Mouse (Mus musculus) forebrain, postnatal 0 days (tissue): ENCODE measurements around the gene Csf1. TPM values are rescaled to one million over a fixed set of nuclear protein-coding genes. Genes with fewer than 3 reads are reported as not detected.

Experiments
- ATAC-seq: fragments of 200-750 bp; cut with Nextera tagmentation; 2 replicates; pipeline ENCODE4 v1.8.0; 2017; ENCODE audit warnings: mild to moderate bottlenecking, moderate library complexity
- DNase-seq: peaks from one replicate; pipeline ENCODE4 v3.0.0-alpha.2; 2015
- H3K27ac ChIP-seq: fragments of 300-500 bp; sonication (generic); 2 replicates; pipeline ENCODE4 v1.5.1; 2014; ENCODE audit warnings: low read depth, mild to moderate bottlenecking, antibody characterized with exemption, low read length, moderate library complexity, mixed read lengths
- H3K27me3 ChIP-seq: fragments of 300-500 bp; sonication (generic); 2 replicates; pipeline ENCODE4 v1.6.1; 2014; ENCODE audit warnings: mild to moderate bottlenecking, low read length, mixed read lengths; ENCODE audit not compliant: insufficient read depth
- H3K36me3 ChIP-seq: fragments of 300-500 bp; sonication (generic); 2 replicates; pipeline ENCODE4 v1.6.1; 2014; ENCODE audit warnings: mild to moderate bottlenecking, moderate library complexity; ENCODE audit not compliant: insufficient read depth
- H3K4me1 ChIP-seq: fragments of 300-500 bp; sonication (generic); 2 replicates; pipeline ENCODE4 v1.6.1; 2014; ENCODE audit warnings: antibody characterized with exemption; ENCODE audit not compliant: insufficient read depth
- H3K4me2 ChIP-seq: fragments of 300-500 bp; sonication (generic); 2 replicates; pipeline ENCODE4 v1.6.1; 2014; ENCODE audit warnings: low read depth, mild to moderate bottlenecking, moderate library complexity
- H3K4me3 ChIP-seq: fragments of 300-500 bp; sonication (generic); 2 replicates; pipeline ENCODE4 v1.5.1; 2014; ENCODE audit warnings: low read depth, low read length, mixed read lengths
- H3K9ac ChIP-seq: fragments of 300-500 bp; sonication (generic); 2 replicates; pipeline ENCODE4 v1.6.1; 2014; ENCODE audit warnings: mild to moderate bottlenecking
- H3K9me3 ChIP-seq: fragments of 300-500 bp; sonication (generic); 2 replicates; pipeline ENCODE4 v1.6.1; 2016; ENCODE audit warnings: low read length
- CTCF ChIP-seq: sonication (generic); IDR thresholded peaks from 2 replicates; pipeline ENCODE4 v1.5.1; 2016; ENCODE audit warnings: antibody characterized with exemption, control low read depth, low read depth
- WGBS: fragments of 180-500 bp; shearing (Covaris S2); extraction: QIAGEN DNeasy Blood & Tissue Kit; methylation state at CpG from one replicate; pipeline ENCODE4 v1.1.7; 2014; 5-methylcytosine and 5-hydroxymethylcytosine counted together
- polyA plus RNA-seq: library from polyadenylated mRNA; unstranded; fragments of >200 nt; fragmentation: Nextera tagmentation; extraction: Ambion mirVana; gene quantifications from 2 replicates; pipeline ENCODE4 v1.2.1, GENCODE M21; 2015
- total RNA-seq: library from RNA; depleted of rRNA; stranded (reverse); fragments of >200 nt; gene quantifications from 2 replicates; pipeline ENCODE4 v1.2.3, GENCODE M21; 2014

The Csf1 gene
- total and polyA plus RNA-seq, 2 experiments from 2014 or later, result 8.6 to 11.7 TPM

GRCm38 (mm10) chr3:107750775-107751540 lies 9.3 kb downstream of the Csf1 start:
- Histone ChIP-seq H3K36me3 (no peaks in the 10 kb centered on the region), H3K4me3 (no peak overlapping the region), H3K27me3 (no peaks in the 10 kb centered on the region), H3K4me2 (no peak overlapping the region), H3K4me1 (no peaks in the 10 kb centered on the region), H3K9ac (no peak overlapping the region), H3K27ac (no peak overlapping the region), H3K9me3 (no peaks in the 10 kb centered on the region)
- ATAC-seq, result no peak
- WGBS, result 66% methylated on average over 9 of the region's 9 CpGs
- DNase-seq, result no peak
- TF ChIP-seq CTCF, result no peak

- H3K4me3 ChIP-seq, result no peak overlapping the region
- no peaks in the 10 kb centered on the region for H3K9me3 ChIP-seq
- 37% methylated on average over 4 of the region's 4 CpGs for WGBS
- no peak overlapping the region for H3K4me2 ChIP-seq
- TF ChIP-seq CTCF, result no peak
- no peaks in the 10 kb centered on the region for H3K4me1 ChIP-seq
- no peaks in the 10 kb centered on the region for H3K36me3 ChIP-seq
- H3K27ac ChIP-seq, result no peak overlapping the region
- no peak overlapping the region for H3K9ac ChIP-seq
- ATAC-seq (no peak), DNase-seq (no peak)
- no peaks in the 10 kb centered on the region for H3K27me3 ChIP-seq
Measured at GRCm38 (mm10) chr3:107749446-107749845, 10.8 kb downstream of the Csf1 start.

- Histone ChIP-seq H3K4me2 (no peak overlapping the region), H3K9ac (no peak overlapping the region), H3K27me3 (no peaks in the 10 kb centered on the region), H3K9me3 (no peaks in the 10 kb centered on the region), H3K36me3 (no peaks in the 10 kb centered on the region), H3K27ac (no peak overlapping the region), H3K4me3 (no peak overlapping the region), H3K4me1 (no peaks in the 10 kb centered on the region)
- ATAC-seq (no peak), DNase-seq (no peak)
- WGBS, result 82% methylated on average over 14 of the region's 14 CpGs
- TF ChIP-seq CTCF, result no peak
Measured at GRCm38 (mm10) chr3:107748260-107748955, 11.9 kb downstream of the Csf1 start.

- Histone ChIP-seq H3K4me1 (peaks cover 1% of the 10 kb centered on the region; the same call in 1 of the 2 replicates), H3K4me2 (no peak overlapping the region), H3K9me3 (no peaks in the 10 kb centered on the region), H3K4me3 (no peak overlapping the region), H3K9ac (no peak overlapping the region), H3K27ac (no peak overlapping the region), H3K36me3 (no peaks in the 10 kb centered on the region), H3K27me3 (no peaks in the 10 kb centered on the region)
- TF ChIP-seq CTCF, result no peak
- 77% methylated on average over 3 of the region's 3 CpGs for WGBS
- ATAC-seq, result no peak
- no peak for DNase-seq
Measured at GRCm38 (mm10) chr3:107746026-107746425, 14.2 kb downstream of the Csf1 start.

- Histone ChIP-seq H3K36me3 (no peaks in the 10 kb centered on the region), H3K4me2 (no peak overlapping the region), H3K27ac (no peak overlapping the region), H3K9me3 (no peaks in the 10 kb centered on the region), H3K9ac (no peak overlapping the region), H3K4me1 (peaks cover 9% of the 10 kb centered on the region), H3K4me3 (no peak overlapping the region), H3K27me3 (no peaks in the 10 kb centered on the region)
- no peak for DNase-seq
- ATAC-seq, result no peak
- TF ChIP-seq CTCF, result no peak
- WGBS, result 97% methylated on average over 1 of the region's 1 CpGs
Measured at GRCm38 (mm10) chr3:107743650-107744049, 16.6 kb downstream of the Csf1 start.

GRCm38 (mm10) chr3:107743107-107743506 lies 17.2 kb downstream of the Csf1 start:
- no peak for ATAC-seq
- WGBS, result 51% methylated on average over 3 of the region's 3 CpGs

GRCm38 (mm10) chr3:107742071-107742710 lies 18.1 kb downstream of the Csf1 start:
- TF ChIP-seq CTCF, result no peak
- no peak overlapping the region for H3K4me3 ChIP-seq
- H3K27me3 ChIP-seq, result no peaks in the 10 kb centered on the region
- H3K4me1 ChIP-seq, result peaks cover 9% of the 10 kb centered on the region
- H3K9ac ChIP-seq, result no peak overlapping the region
- no peak overlapping the region for H3K27ac ChIP-seq
- WGBS, result 91% methylated on average over 10 of the region's 10 CpGs
- ATAC-seq, result no peak
- no peaks in the 10 kb centered on the region for H3K36me3 ChIP-seq
- DNase-seq, result no peak
- H3K4me2 ChIP-seq, result no peak overlapping the region
- H3K9me3 ChIP-seq, result no peaks in the 10 kb centered on the region

More at GRCm38 (mm10) chr3:107743107-107743506, 17.2 kb downstream of the Csf1 start:
- TF ChIP-seq CTCF, result no peak
- Histone ChIP-seq H3K4me3 (no peak overlapping the region), H3K9me3 (no peaks in the 10 kb centered on the region), H3K4me1 (peaks cover 9% of the 10 kb centered on the region), H3K36me3 (no peaks in the 10 kb centered on the region), H3K27me3 (no peaks in the 10 kb centered on the region), H3K4me2 (no peak overlapping the region), H3K27ac (no peak overlapping the region), H3K9ac (no peak overlapping the region)
- DNase-seq, result no peak
